Mouse (Mus musculus) liver, postnatal 0 days (tissue): ENCODE data around the gene Slc44a5.

Experiments used
- CTCF ChIP-seq: sonication (generic); IDR thresholded peaks from 2 replicates; pipeline ENCODE4 v1.5.1; 2016; ENCODE audit warnings: antibody characterized with exemption, low read depth
- EP300 ChIP-seq: IDR thresholded peaks from 2 replicates; pipeline ENCODE4 v1.6.1; 2016; ENCODE audit warnings: antibody characterized with exemption, low read depth, mild to moderate bottlenecking

DNA sequence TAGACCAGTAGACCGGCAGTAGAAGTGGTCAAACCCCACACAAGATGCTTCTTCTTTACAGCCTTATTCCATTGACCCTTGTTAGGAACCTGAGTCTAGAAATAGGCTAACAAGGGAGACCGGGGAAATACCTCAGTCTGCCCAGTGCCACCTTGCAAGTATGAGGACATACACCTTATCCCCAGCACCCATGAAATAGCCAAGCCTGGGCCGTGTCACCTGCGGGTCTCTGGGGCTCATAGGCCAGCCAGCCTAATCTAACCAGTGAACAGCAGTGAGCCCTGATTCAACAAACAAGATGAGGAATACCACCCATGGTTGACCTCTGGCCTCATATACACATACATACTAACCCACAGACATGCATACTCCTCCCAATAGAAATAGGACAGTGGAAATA, 142.2 kb downstream of the Slc44a5 start:
- no peak for TF ChIP-seq CTCF
- no peak for TF ChIP-seq EP300
